Mouse (Mus musculus): ENCODE measurements around the gene Slc22a14. TPM values are rescaled to one million over a fixed set of nuclear protein-coding genes. Genes with fewer than 3 reads are reported as not detected.
"Not testable (repeated sequence)": the region's sequence is repeated elsewhere in the genome, so short reads cannot be mapped to it uniquely, and the experiment has no call there.

Slc22a14 gene
- polyA plus RNA-seq, 1 experiment = 0.05 TPM

DNA sequence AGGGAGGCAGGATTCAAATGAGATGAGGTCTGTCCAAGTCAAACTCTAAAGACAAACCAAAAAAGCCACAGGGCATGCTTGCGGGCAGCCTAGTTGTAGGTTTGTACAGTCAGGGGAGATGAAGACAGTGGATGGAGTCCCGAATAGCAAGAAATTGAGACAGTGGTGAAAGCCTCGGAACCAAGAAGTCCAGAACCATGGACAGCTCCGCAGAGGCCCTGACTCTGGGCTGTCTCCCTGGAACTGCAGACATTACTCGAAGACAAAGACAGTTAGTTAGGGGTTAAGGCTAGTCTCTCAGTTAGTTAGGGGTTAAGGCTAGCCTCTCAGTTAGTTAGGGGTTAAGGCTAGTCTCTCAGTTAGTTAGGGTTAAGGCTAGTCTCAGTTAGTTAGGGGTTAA lies 23.6 kb upstream of the Slc22a14 start:
- TF ChIP-seq CTCF (IDR thresholded peaks at IDR 0.05; ENCODE audit: borderline replicate concordance, extremely low read depth, insufficient read depth, insufficient read length) (no peak), POLR2A (IDR thresholded peaks at IDR 0.05; ENCODE audit: borderline replicate concordance, extremely low read depth, insufficient read depth, insufficient read length, poor library complexity, severe bottlenecking) (no peak)
- no peak for DNase-seq (ENCODE audit: low read depth)

- TF ChIP-seq CTCF (IDR thresholded peaks at IDR 0.05; ENCODE audit: borderline replicate concordance, extremely low read depth, insufficient read depth, insufficient read length) = no peak
- no peak for TF ChIP-seq POLR2A (IDR thresholded peaks at IDR 0.05; ENCODE audit: borderline replicate concordance, extremely low read depth, insufficient read depth, insufficient read length, poor library complexity, severe bottlenecking)
These were observed 17.2 kb upstream of the Slc22a14 start for GRCm38 (mm10) chr9:119382603-119383002.

GRCm38 (mm10) chr9:119378231-119378630 lies 12.9 kb upstream of the Slc22a14 start:
- TF ChIP-seq CTCF (IDR thresholded peaks at IDR 0.05; ENCODE audit: borderline replicate concordance, extremely low read depth, insufficient read depth, insufficient read length) = no peak
- TF ChIP-seq POLR2A (IDR thresholded peaks at IDR 0.05; ENCODE audit: borderline replicate concordance, extremely low read depth, insufficient read depth, insufficient read length, poor library complexity, severe bottlenecking) = no peak
- no peak for DNase-seq (ENCODE audit: low read depth)

More at GRCm38 (mm10) chr9:119382603-119383002, 17.2 kb upstream of the Slc22a14 start:
- DNase-seq (ENCODE audit: low read depth) = peak; percentile 47

DNA sequence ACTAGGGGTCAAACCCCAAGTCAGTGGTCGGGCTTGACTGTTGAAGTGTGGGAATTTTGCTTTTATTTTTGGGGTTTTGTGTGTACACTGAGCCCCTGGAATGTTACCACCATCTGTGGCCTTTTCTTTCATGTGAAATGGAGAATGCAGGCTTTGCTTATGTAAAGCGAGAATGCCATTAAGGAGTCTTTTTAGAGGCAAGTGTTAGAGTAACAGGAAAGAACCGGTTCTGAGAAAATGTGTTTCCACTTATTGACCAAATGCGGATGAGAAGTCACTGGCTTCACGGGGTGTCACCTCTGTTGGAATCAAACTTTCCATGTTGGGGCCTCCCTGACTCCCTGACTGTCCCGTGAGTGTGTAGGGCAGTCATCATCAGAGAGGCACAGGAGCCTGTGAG lies 10.2 kb upstream of the Slc22a14 start:
- no peak for DNase-seq (ENCODE audit: low read depth)
- TF ChIP-seq CTCF (IDR thresholded peaks at IDR 0.05; ENCODE audit: borderline replicate concordance, extremely low read depth, insufficient read depth, insufficient read length) = no peak
- no peak for TF ChIP-seq POLR2A (IDR thresholded peaks at IDR 0.05; ENCODE audit: borderline replicate concordance, extremely low read depth, insufficient read depth, insufficient read length, poor library complexity, severe bottlenecking)

- TF ChIP-seq POLR2A (IDR thresholded peaks at IDR 0.05; ENCODE audit: borderline replicate concordance, extremely low read depth, insufficient read depth, insufficient read length, poor library complexity, severe bottlenecking) = no peak
- no peak for TF ChIP-seq CTCF (IDR thresholded peaks at IDR 0.05; ENCODE audit: borderline replicate concordance, extremely low read depth, insufficient read depth, insufficient read length)
- no peak for DNase-seq (ENCODE audit: low read depth)
These were observed 9.7 kb upstream of the Slc22a14 start for GRCm38 (mm10) chr9:119375008-119375407.

DNA sequence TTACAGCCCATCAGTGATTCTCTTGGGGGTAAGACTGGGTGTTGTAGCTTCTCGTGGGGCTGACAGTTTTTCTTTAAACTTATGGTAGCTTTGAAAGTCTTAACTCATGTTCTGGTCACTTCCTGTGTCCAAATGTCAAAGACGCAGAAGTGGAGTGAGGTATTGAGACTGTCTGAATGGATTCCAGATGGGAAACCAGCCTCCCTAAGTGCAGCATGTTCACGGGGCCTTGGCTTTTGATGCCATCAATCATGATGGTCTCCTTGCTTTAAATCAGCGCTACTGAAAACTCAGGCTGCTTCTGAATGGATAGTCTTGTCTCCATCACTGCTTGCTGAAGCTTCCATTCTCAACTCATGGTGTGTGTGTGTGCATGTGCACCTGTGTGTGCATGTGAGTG lies 5.9 kb upstream of the Slc22a14 start:
- no peak for DNase-seq (ENCODE audit: low read depth)
- no peak for TF ChIP-seq POLR2A (IDR thresholded peaks at IDR 0.05; ENCODE audit: borderline replicate concordance, extremely low read depth, insufficient read depth, insufficient read length, poor library complexity, severe bottlenecking)
- no peak for TF ChIP-seq CTCF (IDR thresholded peaks at IDR 0.05; ENCODE audit: borderline replicate concordance, extremely low read depth, insufficient read depth, insufficient read length)

- DNase-seq (ENCODE audit: low read depth) = not testable (repeated sequence)
These were observed 5.4 kb upstream of the Slc22a14 start for GRCm38 (mm10) chr9:119370770-119371169.

DNA sequence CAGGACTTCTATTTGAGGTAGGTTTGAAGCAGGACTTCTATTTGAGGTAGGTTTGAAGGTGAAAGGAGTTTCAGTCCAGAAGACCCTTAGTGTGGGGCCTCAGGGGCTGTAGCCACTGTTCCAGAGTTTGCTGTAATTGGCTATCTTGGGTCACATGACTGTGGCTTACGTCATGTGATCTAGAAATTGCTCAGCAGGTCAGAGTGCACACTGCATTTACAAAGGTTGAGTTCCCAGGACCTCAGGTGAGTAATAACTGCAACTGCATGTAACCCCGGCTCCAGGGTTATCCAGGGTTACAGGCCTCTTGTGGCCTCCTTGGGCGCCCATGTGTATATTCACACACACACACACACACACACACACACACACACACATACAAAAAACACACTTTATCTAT lies 3.0 kb upstream of the Slc22a14 start:
- TF ChIP-seq POLR2A (IDR thresholded peaks at IDR 0.05; ENCODE audit: borderline replicate concordance, extremely low read depth, insufficient read depth, insufficient read length, poor library complexity, severe bottlenecking) (no peak), CTCF (IDR thresholded peaks at IDR 0.05; ENCODE audit: borderline replicate concordance, extremely low read depth, insufficient read depth, insufficient read length) (no peak)
- no peak for DNase-seq (ENCODE audit: low read depth)

DNA sequence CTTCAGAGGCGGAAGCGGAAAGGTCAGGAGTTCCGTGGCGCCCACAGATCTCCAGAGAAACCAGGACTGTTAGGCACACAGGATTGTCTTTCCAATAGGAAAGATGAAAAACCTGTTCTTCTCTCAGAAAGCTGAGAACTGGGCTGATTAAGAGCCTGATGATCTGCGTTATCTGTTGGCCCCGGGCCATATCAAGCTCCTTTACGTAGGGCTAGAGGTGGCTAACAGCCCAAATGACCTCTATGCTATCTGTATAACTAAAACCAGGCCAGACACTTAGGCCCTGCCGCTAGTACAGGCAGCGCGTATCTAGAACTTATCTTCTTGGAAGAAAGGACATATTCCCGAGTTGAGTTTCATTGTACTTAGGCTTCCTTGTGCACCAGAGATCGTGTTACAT lies 2.1 kb downstream of the Slc22a14 start:
- TF ChIP-seq CTCF (IDR thresholded peaks at IDR 0.05; ENCODE audit: borderline replicate concordance, extremely low read depth, insufficient read depth, insufficient read length) (no peak), POLR2A (IDR thresholded peaks at IDR 0.05; ENCODE audit: borderline replicate concordance, extremely low read depth, insufficient read depth, insufficient read length, poor library complexity, severe bottlenecking) (no peak)
- no peak for DNase-seq (ENCODE audit: low read depth)

GRCm38 (mm10) chr9:119361416-119361815 lies 3.9 kb downstream of the Slc22a14 start:
- no peak for TF ChIP-seq CTCF (IDR thresholded peaks at IDR 0.05; ENCODE audit: borderline replicate concordance, extremely low read depth, insufficient read depth, insufficient read length)
- TF ChIP-seq POLR2A (IDR thresholded peaks at IDR 0.05; ENCODE audit: borderline replicate concordance, extremely low read depth, insufficient read depth, insufficient read length, poor library complexity, severe bottlenecking) = no peak
- DNase-seq (ENCODE audit: low read depth) = no peak

GRCm38 (mm10) chr9:119358058-119358429 lies 7.3 kb downstream of the Slc22a14 start:
- peak; percentile 9 for DNase-seq (ENCODE audit: low read depth)
- no peak for TF ChIP-seq POLR2A (IDR thresholded peaks at IDR 0.05; ENCODE audit: borderline replicate concordance, extremely low read depth, insufficient read depth, insufficient read length, poor library complexity, severe bottlenecking)
- TF ChIP-seq CTCF (IDR thresholded peaks at IDR 0.05; ENCODE audit: borderline replicate concordance, extremely low read depth, insufficient read depth, insufficient read length) = no peak

GRCm38 (mm10) chr9:119357331-119358057 lies 7.9 kb downstream of the Slc22a14 start, which contains the start of gene Xylb:
Xylb (plus strand) TSS chr9:119357381.
- peak; percentile 92 for DNase-seq (ENCODE audit: low read depth)

More at GRCm38 (mm10) chr9:119357331-119358057, 7.9 kb downstream of the Slc22a14 start, which contains the start of gene Xylb:
- TF ChIP-seq CTCF (IDR thresholded peaks at IDR 0.05; ENCODE audit: borderline replicate concordance, extremely low read depth, insufficient read depth, insufficient read length) (peak; percentile 83), POLR2A (IDR thresholded peaks at IDR 0.05; ENCODE audit: borderline replicate concordance, extremely low read depth, insufficient read depth, insufficient read length, poor library complexity, severe bottlenecking) (0 out of 2 replicates have a peak, but pooled peaks have one; percentile 33)

Data from brain, embryonic 14.5 days (tissue).